Mouse (Mus musculus) liver, embryonic 13.5 days (tissue): ENCODE data around the gene Fn1. TPM values are rescaled to one million over a fixed set of nuclear protein-coding genes. Genes with fewer than 3 reads are reported as not detected.

Experiments used
- ATAC-seq: fragments of 200-750 bp; cut with Nextera tagmentation; 2 replicates; pipeline ENCODE4 v1.8.0; 2017; ENCODE audit warnings: low read depth, mild to moderate bottlenecking, moderate number of reproducible peaks, moderate library complexity
- DNase-seq: peaks from one replicate; pipeline ENCODE4 v3.0.0; 2022
- H3K27ac ChIP-seq: fragments of 300-500 bp; sonication (generic); 2 replicates; pipeline ENCODE4 v1.5.1; 2015; ENCODE audit warnings: moderate library complexity, mild to moderate bottlenecking, inconsistent platforms
- H3K27me3 ChIP-seq: fragments of 300-500 bp; sonication (generic); 2 replicates; pipeline ENCODE4 v1.6.1; 2015; ENCODE audit warnings: mild to moderate bottlenecking, inconsistent platforms
- H3K36me3 ChIP-seq: fragments of 300-500 bp; sonication (generic); 2 replicates; pipeline ENCODE4 v1.6.1; 2015; ENCODE audit warnings: mild to moderate bottlenecking, inconsistent platforms
- H3K4me1 ChIP-seq: fragments of 300-500 bp; sonication (generic); replicated peaks from 2 replicates; pipeline ENCODE4 v1.6.1; 2015; ENCODE audit warnings: inconsistent platforms
- H3K4me2 ChIP-seq: fragments of 300-500 bp; sonication (generic); 2 replicates; pipeline ENCODE4 v1.6.1; 2015; ENCODE audit warnings: inconsistent platforms, mild to moderate bottlenecking, moderate library complexity
- H3K4me3 ChIP-seq: fragments of 300-500 bp; sonication (generic); replicated peaks from 2 replicates; pipeline ENCODE4 v1.5.1; 2015; ENCODE audit warnings: mild to moderate bottlenecking, inconsistent platforms
- H3K9ac ChIP-seq: fragments of 300-500 bp; sonication (generic); 2 replicates; pipeline ENCODE4 v1.6.1; 2015; ENCODE audit warnings: mild to moderate bottlenecking, inconsistent platforms
- H3K9me3 ChIP-seq: fragments of 300-500 bp; sonication (generic); replicated peaks from 2 replicates; pipeline ENCODE4 v1.6.1; 2016; ENCODE audit warnings: inconsistent platforms
- WGBS: fragments of 180-500 bp; shearing (Covaris S2); methylation state at CpG from one replicate; pipeline ENCODE4 v1.1.7; 2015; ENCODE audit not compliant: insufficient replicate concordance; 5-methylcytosine and 5-hydroxymethylcytosine counted together
- polyA plus RNA-seq: library from polyadenylated mRNA; unstranded; fragments of >200 nt; fragmentation: Nextera tagmentation; extraction: Ambion mirVana; gene quantifications from 2 replicates; pipeline ENCODE4 v1.2.1, GENCODE M21; 2015

Gene Fn1
- polyA plus RNA-seq, 1 experiment from 2014 or later, result 53.0 TPM

DNA sequence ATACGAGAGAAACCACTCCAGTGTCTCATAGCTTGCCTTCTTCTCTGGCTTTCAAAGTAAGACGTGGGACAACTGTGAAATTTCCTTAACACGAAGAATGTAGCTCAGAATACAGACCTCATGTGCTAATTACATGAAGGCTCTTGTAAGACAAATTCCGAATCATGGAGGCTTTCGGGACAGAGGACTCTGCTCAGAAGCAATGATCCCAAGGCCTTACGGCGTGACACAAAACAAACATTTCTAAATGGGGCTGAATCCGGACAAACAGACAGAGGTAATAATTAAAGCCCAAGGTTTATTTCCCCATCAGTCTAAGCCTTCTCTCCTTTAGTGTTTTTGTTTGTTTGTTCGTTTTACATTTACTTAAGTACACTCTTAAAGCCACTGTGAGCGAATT is 20.6 kb downstream of the Fn1 start:
- 74% methylated on average over 10 of the region's 10 CpGs for WGBS
- Histone ChIP-seq H3K36me3 (peaks cover 47% of the 10 kb centered on the region), H3K27ac (no peak overlapping the region), H3K4me2 (no peak overlapping the region), H3K27me3 (no peaks in the 10 kb centered on the region), H3K9me3 (no peaks in the 10 kb centered on the region), H3K9ac (no peak overlapping the region), H3K4me3 (no peak overlapping the region), H3K4me1 (no peaks in the 10 kb centered on the region; the same call in 1 of the 2 replicates)
- ATAC-seq, result no peak
- DNase-seq, result no peak

- Histone ChIP-seq H3K27ac (no peak overlapping the region), H3K36me3 (peaks cover 49% of the 10 kb centered on the region), H3K27me3 (no peaks in the 10 kb centered on the region), H3K9ac (no peak overlapping the region), H3K4me3 (no peak overlapping the region), H3K4me1 (no peaks in the 10 kb centered on the region; the same call in 1 of the 2 replicates), H3K4me2 (no peak overlapping the region), H3K9me3 (no peaks in the 10 kb centered on the region)
- WGBS, result 69% methylated on average over 6 of the region's 6 CpGs
- no peak for ATAC-seq
- DNase-seq, result no peak
Observed at GRCm38 (mm10) chr1:71631811-71632210, 21.2 kb downstream of the Fn1 start.

DNA sequence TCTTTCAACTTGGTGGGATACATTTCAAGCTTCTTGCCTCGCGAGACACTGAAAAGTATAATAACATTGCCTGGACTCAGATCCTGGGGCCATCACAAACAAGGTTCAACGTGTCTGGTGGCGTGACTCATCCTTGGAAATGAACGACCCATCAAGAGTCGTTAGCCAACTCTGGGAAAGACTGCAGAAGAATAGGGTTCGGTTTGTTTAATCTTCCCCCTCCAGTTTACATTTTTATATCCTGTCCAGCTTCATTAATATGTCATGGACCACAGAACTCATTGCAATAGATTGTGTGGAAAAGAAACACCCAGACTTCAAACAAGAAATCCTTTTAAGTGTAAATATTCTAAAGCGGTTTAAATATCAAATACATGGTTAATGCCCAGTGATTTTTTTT is 22.8 kb downstream of the Fn1 start:
- no peak overlapping the region for H3K4me2 ChIP-seq
- H3K27ac ChIP-seq, result no peak overlapping the region
- H3K9me3 ChIP-seq, result no peaks in the 10 kb centered on the region
- no peak overlapping the region for H3K9ac ChIP-seq
- WGBS, result 71% methylated on average over 8 of the region's 8 CpGs
- DNase-seq (no peak), ATAC-seq (no peak)
- H3K27me3 ChIP-seq, result no peaks in the 10 kb centered on the region
- no peaks in the 10 kb centered on the region; the same call in 1 of the 2 replicates for H3K4me1 ChIP-seq
- peaks cover 47% of the 10 kb centered on the region for H3K36me3 ChIP-seq
- H3K4me3 ChIP-seq, result no peak overlapping the region

DNA sequence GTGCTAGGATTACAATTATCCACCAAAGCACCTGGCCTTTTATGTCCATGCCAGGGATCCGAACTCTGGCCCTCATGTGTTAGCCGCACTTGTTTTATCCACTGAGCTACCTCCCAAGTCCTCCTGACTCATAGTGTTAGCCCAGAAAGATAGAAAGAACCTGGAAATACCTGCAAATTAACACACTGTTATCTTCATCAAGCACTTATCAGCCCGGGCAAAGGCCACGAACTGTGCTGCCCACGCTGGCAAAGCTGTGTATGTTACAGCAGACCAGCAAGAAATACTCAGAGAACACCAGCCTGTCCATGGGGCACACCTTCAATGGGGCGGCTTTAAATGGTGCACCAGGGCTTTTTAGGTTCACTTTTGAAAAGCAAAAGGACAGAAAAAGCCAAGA is 29.4 kb downstream of the Fn1 start:
- Histone ChIP-seq H3K9me3 (no peaks in the 10 kb centered on the region), H3K27ac (no peak overlapping the region), H3K27me3 (no peaks in the 10 kb centered on the region), H3K4me1 (no peaks in the 10 kb centered on the region), H3K9ac (no peak overlapping the region), H3K4me3 (no peak overlapping the region), H3K4me2 (no peak overlapping the region), H3K36me3 (peaks cover 43% of the 10 kb centered on the region)
- 76% methylated on average over 6 of the region's 6 CpGs for WGBS
- ATAC-seq, result no peak
- DNase-seq, result no peak

DNA sequence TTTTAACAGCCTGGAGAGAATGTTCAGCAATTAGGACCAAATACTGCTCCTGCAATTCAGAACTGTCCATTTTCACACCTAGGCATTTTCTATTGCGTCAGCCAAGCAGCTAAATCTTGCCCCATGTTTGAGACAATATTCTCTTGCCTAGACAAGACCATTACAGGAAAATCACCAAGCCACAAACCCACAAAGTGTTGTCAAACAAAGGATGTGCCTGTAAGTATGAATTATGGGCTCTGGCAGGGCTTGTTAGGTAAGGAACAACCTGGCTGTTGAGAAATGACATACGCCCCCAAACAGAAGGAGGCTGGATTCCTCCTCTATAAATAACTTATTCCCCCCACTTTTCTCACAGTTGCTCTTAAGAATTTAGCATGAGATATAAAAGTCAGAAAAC is 31.5 kb downstream of the Fn1 start:
- no peak for DNase-seq
- H3K4me2 ChIP-seq, result no peak overlapping the region
- H3K27ac ChIP-seq, result no peak overlapping the region
- H3K27me3 ChIP-seq, result no peaks in the 10 kb centered on the region
- 72% methylated on average over 2 of the region's 2 CpGs for WGBS
- no peaks in the 10 kb centered on the region for H3K4me1 ChIP-seq
- no peaks in the 10 kb centered on the region for H3K9me3 ChIP-seq
- H3K36me3 ChIP-seq, result peaks cover 35% of the 10 kb centered on the region
- H3K4me3 ChIP-seq, result no peak overlapping the region
- no peak for ATAC-seq
- H3K9ac ChIP-seq, result no peak overlapping the region

- no peaks in the 10 kb centered on the region for H3K4me1 ChIP-seq
- no peak overlapping the region for H3K9ac ChIP-seq
- no peak overlapping the region for H3K27ac ChIP-seq
- H3K36me3 ChIP-seq, result peaks cover 57% of the 10 kb centered on the region
- H3K9me3 ChIP-seq, result no peaks in the 10 kb centered on the region
- no peak for ATAC-seq
- no peaks in the 10 kb centered on the region for H3K27me3 ChIP-seq
- no peak overlapping the region for H3K4me2 ChIP-seq
- 63% methylated on average over 8 of the region's 8 CpGs for WGBS
- H3K4me3 ChIP-seq, result no peak overlapping the region
- DNase-seq, result no peak
Observed at GRCm38 (mm10) chr1:71614545-71615246, 38.3 kb downstream of the Fn1 start.

DNA sequence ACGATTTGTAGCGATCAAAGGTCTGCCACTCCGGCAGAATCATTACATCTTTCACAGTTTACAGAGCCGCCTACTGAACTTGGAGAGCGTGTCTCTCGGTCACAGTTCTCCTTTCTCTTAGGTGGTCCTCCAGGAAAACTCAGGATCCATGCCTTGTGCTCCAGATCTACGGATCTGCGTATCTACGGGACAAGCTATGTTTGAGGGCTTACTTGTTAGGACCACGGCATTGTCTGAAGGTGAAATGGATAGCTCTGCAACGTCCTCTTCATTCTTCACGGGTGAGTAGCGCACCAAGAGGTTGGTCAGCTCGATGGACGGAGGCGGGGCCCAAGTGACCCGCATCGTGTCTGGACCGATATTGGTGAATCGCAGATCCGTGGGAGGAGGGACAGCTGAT is 40.7 kb downstream of the Fn1 start:
- H3K4me2 ChIP-seq, result no peak overlapping the region
- no peaks in the 10 kb centered on the region for H3K27me3 ChIP-seq
- no peak overlapping the region for H3K4me3 ChIP-seq
- ATAC-seq (no peak), DNase-seq (no peak)
- no peaks in the 10 kb centered on the region for H3K4me1 ChIP-seq
- H3K27ac ChIP-seq, result no peak overlapping the region
- no peaks in the 10 kb centered on the region for H3K9me3 ChIP-seq
- no peak overlapping the region for H3K9ac ChIP-seq
- 87% methylated on average over 21 of the region's 21 CpGs for WGBS
- peaks cover 51% of the 10 kb centered on the region for H3K36me3 ChIP-seq

GRCm38 (mm10) chr1:71609916-71610315 is 43.1 kb downstream of the Fn1 start:
- WGBS, result 65% methylated on average over 5 of the region's 5 CpGs
- ATAC-seq (no peak), DNase-seq (no peak)
- H3K9me3 ChIP-seq, result no peaks in the 10 kb centered on the region
- H3K27me3 ChIP-seq, result no peaks in the 10 kb centered on the region
- H3K4me3 ChIP-seq, result no peak overlapping the region
- H3K27ac ChIP-seq, result no peak overlapping the region
- H3K4me1 ChIP-seq, result no peaks in the 10 kb centered on the region
- H3K4me2 ChIP-seq, result no peak overlapping the region
- H3K36me3 ChIP-seq, result peaks cover 56% of the 10 kb centered on the region
- H3K9ac ChIP-seq, result no peak overlapping the region

- H3K4me3 ChIP-seq, result no peak overlapping the region
- no peak overlapping the region for H3K9ac ChIP-seq
- WGBS, result 87% methylated on average over 37 of the region's 37 CpGs
- H3K36me3 ChIP-seq, result peaks cover 56% of the 10 kb centered on the region
- no peak overlapping the region for H3K27ac ChIP-seq
- H3K4me1 ChIP-seq, result no peaks in the 10 kb centered on the region
- DNase-seq (no peak), ATAC-seq (no peak)
- no peaks in the 10 kb centered on the region for H3K27me3 ChIP-seq
- no peaks in the 10 kb centered on the region for H3K9me3 ChIP-seq
- no peak overlapping the region for H3K4me2 ChIP-seq
Observed at GRCm38 (mm10) chr1:71609057-71609775, 43.8 kb downstream of the Fn1 start.

DNA sequence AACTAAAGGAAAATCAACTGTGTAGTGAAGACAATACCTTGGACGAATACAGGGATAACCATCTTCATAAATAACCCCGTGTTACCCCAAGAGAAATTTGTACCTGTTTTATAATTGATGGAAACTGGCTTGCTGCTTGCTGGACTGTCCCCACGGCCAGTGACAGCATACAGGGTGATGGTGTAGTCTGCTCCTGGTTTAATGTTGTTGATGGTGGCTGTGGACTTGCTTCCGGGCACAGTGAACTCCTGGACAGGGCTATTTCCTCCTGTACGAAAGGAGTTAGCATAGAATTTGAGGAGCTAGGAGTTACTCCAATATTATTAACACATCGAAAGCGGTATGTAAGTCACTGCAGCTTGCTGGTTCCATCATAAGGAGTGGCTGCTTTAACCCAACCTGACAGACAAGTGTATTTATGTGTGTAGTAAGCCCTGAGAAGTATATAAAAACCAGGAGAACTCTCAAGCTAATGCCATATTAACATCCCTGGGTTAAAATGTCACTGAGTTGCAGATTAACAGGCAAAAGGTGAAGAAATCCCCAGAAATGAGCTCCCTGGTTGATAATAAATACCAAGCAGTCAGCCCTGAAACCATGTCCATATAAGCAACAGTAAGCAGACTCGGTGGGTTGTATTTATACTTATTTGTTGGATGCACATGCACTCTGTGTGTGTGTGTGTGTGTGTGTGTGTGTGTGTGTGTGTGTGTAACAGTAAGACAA is 46.2 kb downstream of the Fn1 start:
- DNase-seq, result no peak
- H3K9me3 ChIP-seq, result no peaks in the 10 kb centered on the region
- ATAC-seq, result no peak
- H3K36me3 ChIP-seq, result peaks cover 39% of the 10 kb centered on the region
- H3K27me3 ChIP-seq, result no peaks in the 10 kb centered on the region
- no peaks in the 10 kb centered on the region for H3K4me1 ChIP-seq
- no peak overlapping the region for H3K27ac ChIP-seq
- no peak overlapping the region for H3K9ac ChIP-seq
- WGBS, result 72% methylated on average over 8 of the region's 8 CpGs
- no peak overlapping the region for H3K4me3 ChIP-seq
- H3K4me2 ChIP-seq, result no peak overlapping the region

DNA sequence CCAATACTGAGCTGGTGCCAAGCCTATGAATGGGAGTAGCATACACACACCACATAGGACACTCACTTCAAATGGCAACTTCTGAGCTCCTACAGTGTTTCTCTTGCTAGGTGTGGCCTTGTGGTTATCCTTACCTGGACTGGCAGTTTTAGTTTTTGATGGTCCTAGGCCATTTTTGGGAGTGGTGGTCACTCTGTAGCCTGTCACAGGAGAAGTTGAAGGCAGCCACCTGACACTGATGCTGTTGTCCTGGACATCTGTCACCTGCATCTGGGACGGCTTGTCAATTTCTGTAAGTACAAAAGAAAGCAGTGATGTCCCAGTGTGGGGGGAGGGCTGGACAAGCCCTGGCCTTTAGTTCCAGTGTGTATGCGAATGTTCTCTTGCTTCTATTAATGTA is 47.2 kb downstream of the Fn1 start:
- WGBS, result 72% methylated on average over 2 of the region's 2 CpGs
- Histone ChIP-seq H3K9me3 (no peaks in the 10 kb centered on the region), H3K4me3 (no peak overlapping the region), H3K27me3 (no peaks in the 10 kb centered on the region), H3K36me3 (peaks cover 42% of the 10 kb centered on the region), H3K27ac (no peak overlapping the region), H3K9ac (no peak overlapping the region), H3K4me1 (no peaks in the 10 kb centered on the region), H3K4me2 (no peak overlapping the region)
- ATAC-seq (no peak), DNase-seq (no peak)
